Mouse (Mus musculus): ENCODE measurements around the gene Ranbp10. TPM values are rescaled to one million over a fixed set of nuclear protein-coding genes. Genes with fewer than 3 reads are reported as not detected.

The Ranbp10 gene
- 14.6 and 15.2 TPM in 2 replicates for polyA plus RNA-seq (2016; fragmentation: Nextera tagmentation; extraction: Ambion mirVana)

DNA sequence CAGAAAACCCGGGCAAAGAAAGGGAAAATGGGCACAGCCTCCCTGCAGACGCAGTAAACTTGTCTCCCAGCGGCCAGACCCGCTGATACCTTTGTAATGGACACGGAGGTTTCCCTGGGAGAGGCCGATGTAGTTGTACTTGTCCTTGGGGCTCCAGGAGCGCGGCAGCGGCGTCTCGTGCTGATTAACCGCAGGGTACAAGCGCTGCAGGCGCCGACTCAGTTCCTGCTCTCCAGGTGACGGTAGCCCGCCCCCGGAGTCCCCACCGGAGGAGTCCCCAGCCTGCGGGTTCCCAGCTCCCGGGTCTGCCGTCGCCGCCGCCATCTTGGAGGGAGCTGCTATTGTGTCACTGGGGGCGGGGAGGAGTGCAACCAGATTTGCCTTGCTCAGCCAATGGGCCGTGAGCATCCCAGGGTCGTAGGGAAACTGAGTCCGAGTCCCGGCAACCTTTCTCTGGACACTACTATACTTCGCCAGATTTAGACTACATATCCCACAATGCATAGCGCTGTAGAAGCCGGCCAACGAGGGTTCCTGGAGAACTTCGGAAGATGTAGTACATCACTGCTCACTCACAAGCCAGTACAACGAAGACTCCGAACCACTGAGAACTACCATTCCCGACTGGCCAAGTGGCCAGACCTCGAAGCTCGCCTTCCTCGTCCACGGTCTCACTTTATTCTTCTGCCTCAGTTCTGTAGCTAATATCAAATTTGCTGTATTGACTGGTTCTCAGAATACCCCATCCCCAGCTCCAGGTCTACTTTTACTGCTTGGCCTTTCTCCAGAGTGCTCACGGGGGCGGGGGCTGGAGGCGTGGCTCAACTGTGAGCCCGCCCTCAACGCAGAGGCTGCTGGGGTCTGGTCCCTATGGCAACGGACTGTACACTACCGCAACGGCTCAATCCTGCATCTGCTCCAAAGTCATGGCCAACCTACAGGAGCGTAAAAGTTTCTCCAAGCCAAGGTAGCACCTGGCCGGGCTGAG, at the start of gene Ranbp10, which contains the start of gene Tsnaxip1:
Gene Ranbp10 (minus strand): TSS at position 490 of the 988 bp plus-strand sequence.
Gene Tsnaxip1 (plus strand): TSS at position 871 of the 988 bp plus-strand sequence.
- under 1% methylated on average over 52 of the region's 52 CpGs for WGBS
- Histone ChIP-seq H3K27me3 (replicated peaks) (no peaks in the 10 kb centered on the region), H3K9me3 (no peaks in the 10 kb centered on the region), H3K4me2 (replicated peaks) (peak within 1 kb of the TSS; percentile 96), H3K9ac (peak within 1 kb of the TSS; percentile 78), H3K4me1 (peaks cover 16% of the 10 kb centered on the region), H3K27ac (0 out of 2 replicates have a peak within 1 kb of the TSS, but pooled peaks have one; percentile 21), H3K36me3 (peaks cover 21% of the 10 kb centered on the region), H3K4me3 (peak within 1 kb of the TSS; percentile 79)
- ATAC-seq (ENCODE audit: low FRiP score, low read depth): peak; percentile 99

DNA sequence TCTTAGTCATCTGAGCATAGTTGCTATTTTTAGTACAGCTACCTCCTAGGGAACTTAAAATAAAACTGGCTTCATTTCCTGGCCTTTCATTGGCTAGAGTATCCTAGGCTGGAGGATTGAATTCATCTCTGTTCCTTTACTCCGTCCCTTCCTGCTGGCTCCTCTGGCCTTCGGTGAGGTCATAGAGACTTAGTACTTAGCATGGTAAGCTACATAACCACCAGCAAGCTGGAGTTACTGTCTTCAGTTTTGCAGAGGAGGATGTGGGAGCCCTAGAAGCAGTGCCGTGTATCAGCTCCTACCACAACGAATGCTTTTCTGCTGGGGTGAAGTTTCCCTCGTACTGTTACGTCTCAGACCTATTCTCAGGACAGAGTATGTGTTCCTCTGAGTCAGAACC, 47.2 kb upstream of the Ranbp10 start:
- no peaks in the 10 kb centered on the region for H3K4me1 ChIP-seq
- no peak overlapping the region for H3K9ac ChIP-seq
- WGBS: 91% methylated on average over 6 of the region's 6 CpGs
- no peak for ATAC-seq (ENCODE audit: low FRiP score, low read depth)
- no peaks in the 10 kb centered on the region for H3K9me3 ChIP-seq
- H3K4me3 ChIP-seq: no peak overlapping the region
- H3K27me3 ChIP-seq (replicated peaks): no peaks in the 10 kb centered on the region
- no peak overlapping the region for H3K4me2 ChIP-seq (replicated peaks)
- H3K27ac ChIP-seq: no peak overlapping the region
- peaks cover 67% of the 10 kb centered on the region for H3K36me3 ChIP-seq

DNA sequence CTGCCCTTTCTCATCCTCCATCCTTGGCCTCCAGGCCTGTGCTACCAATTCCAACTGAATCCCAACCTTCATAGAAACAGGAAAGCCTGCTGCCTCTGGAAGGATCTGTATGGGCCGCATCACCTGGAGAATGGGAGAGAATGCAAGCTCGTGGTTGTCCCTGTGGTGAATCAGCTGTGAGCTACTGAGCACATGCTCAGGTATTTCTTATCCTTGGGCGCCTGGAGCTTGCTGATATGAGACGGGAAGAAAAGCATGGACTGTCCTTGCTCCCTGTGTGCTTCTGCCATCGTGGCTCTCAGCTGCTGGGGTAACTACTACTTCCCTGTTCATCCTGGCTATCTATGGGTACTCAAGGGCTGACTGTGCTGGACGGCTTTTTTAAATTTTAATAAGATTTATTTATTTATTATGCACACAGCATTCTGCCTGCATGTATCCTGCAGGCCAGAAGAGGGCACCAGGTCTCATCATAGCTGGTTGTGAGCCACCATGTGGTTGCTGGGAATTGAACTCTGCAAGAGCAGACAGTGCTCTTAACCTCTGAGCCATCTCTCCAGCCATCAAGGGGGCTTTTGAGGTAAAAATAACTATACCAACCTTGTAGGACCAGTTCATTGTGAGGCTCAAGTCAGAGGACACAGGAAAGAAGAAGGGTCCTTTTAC, 39.3 kb upstream of the Ranbp10 start:
- Histone ChIP-seq H3K36me3 (peaks cover 47% of the 10 kb centered on the region), H3K9me3 (no peaks in the 10 kb centered on the region), H3K27ac (no peak overlapping the region), H3K9ac (no peak overlapping the region), H3K27me3 (replicated peaks) (no peaks in the 10 kb centered on the region), H3K4me2 (replicated peaks) (no peak overlapping the region), H3K4me3 (no peak overlapping the region), H3K4me1 (peaks cover 22% of the 10 kb centered on the region)
- no peak for ATAC-seq (ENCODE audit: low FRiP score, low read depth)
- WGBS: 85% methylated on average over 6 of the region's 6 CpGs

DNA sequence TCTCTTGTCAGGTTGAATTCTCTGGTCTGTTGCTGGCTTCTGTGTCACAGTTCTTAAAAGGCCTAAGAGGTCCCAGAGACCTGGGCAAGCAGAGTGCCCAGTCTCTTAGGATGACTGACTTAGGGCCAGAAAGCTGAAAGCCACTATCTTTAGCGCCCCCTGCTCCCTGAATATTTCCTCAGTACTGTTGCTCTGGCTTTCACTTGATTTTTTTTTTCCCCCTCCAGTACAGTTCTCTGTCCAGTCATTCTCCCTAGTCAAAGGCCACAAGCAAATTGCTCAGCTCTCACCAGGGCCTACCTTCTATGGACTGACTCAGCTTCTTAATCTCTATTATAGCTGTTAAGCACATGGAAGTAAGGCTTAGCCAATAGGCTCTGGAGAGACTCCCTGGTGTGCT, 34.8 kb upstream of the Ranbp10 start:
- 14% methylated on average over 1 of the region's 1 CpGs for WGBS
- no peak for ATAC-seq (ENCODE audit: low FRiP score, low read depth)
- no peak overlapping the region for H3K27ac ChIP-seq
- H3K4me3 ChIP-seq: peak overlapping the region; percentile 97
- H3K4me2 ChIP-seq (replicated peaks): peak overlapping the region; percentile 87
- no peaks in the 10 kb centered on the region for H3K9me3 ChIP-seq
- no peaks in the 10 kb centered on the region for H3K27me3 ChIP-seq (replicated peaks)
- peaks cover 16% of the 10 kb centered on the region for H3K36me3 ChIP-seq
- H3K9ac ChIP-seq: peak overlapping the region; percentile 98
- peaks cover 50% of the 10 kb centered on the region for H3K4me1 ChIP-seq

DNA sequence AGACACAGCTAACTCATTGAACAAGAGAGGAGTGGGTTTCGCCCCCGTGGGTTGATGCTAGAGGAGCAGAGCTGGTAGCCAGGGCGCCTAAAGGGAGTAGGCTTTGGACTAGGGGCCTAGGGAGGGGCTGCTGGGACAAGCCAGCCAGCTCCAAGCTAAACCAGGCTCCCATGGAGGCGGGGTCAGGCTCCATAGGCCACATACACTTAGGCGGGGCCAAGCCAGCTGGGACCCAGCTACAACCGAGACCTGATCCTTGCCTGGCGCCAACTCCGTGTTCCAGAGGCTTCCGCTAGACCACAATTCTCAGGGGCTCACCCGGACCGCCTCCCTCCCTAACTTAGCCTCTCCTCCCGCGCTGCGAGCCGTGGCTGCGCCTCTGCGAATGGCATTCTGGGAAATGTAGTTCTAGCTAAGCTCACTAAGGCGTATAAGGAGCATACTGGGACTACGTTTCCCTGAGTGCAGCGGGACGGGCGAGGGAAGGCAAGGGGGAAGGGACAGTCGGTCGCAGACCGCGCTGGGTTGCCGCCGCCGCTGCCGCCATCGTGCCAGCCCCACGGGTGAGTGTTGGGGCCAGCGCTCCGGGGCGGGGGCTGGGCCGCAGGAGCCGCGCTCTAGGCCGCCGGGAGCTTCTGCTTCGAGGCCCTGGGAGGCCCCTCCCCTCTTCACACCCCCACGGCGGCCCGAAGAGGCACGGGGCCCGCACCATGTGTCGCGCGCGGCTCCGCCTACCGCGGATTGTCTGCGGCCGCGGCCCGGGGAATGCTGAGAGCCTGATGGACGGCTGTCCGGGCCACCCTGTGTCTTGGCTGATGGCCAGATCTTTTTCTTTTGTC, 33.2 kb upstream of the Ranbp10 start, which contains the start of gene Nutf2:
Gene Nutf2 (plus strand): TSS at position 438 of the 839 bp plus-strand sequence.
- peak within 1 kb of the TSS; percentile 97 for H3K4me3 ChIP-seq
- H3K9me3 ChIP-seq: no peaks in the 10 kb centered on the region
- peaks cover 64% of the 10 kb centered on the region for H3K4me1 ChIP-seq
- H3K27me3 ChIP-seq (replicated peaks): no peaks in the 10 kb centered on the region
- H3K27ac ChIP-seq: peak within 1 kb of the TSS; percentile 72
- under 1% methylated on average over 58 of the region's 59 CpGs for WGBS
- peak within 1 kb of the TSS; percentile 87 for H3K4me2 ChIP-seq (replicated peaks)
- H3K36me3 ChIP-seq: peaks cover 7% of the 10 kb centered on the region
- ATAC-seq (ENCODE audit: low FRiP score, low read depth): peak; percentile 97
- peak within 1 kb of the TSS; percentile 98 for H3K9ac ChIP-seq

DNA sequence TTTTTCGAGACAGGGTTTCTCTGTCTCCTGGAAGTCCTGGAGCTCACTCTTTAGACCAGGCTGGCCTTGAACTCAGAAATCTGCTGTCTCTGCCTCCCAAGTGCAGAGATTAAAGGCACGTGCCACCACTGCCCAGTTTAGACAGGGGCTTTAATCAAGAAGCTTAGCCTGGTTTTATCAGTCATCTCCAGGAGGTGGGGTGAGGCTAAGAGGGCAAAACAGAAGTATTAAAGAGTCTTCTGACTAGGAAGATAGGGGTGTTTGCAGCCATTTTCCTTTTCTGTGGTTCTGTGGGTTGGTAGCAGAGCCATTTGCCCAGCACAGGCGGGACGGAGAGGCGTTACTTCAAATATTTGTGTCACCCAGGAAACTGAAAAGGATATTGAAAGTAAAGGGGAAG, 32.2 kb upstream of the Ranbp10 start:
- H3K27me3 ChIP-seq (replicated peaks): no peaks in the 10 kb centered on the region
- H3K9ac ChIP-seq: no peak overlapping the region
- no peak overlapping the region for H3K4me3 ChIP-seq
- no peak for ATAC-seq (ENCODE audit: low FRiP score, low read depth)
- H3K4me1 ChIP-seq: peaks cover 63% of the 10 kb centered on the region
- no peaks in the 10 kb centered on the region for H3K9me3 ChIP-seq
- 78% methylated on average over 5 of the region's 5 CpGs for WGBS
- H3K27ac ChIP-seq: no peak overlapping the region
- H3K36me3 ChIP-seq: peaks cover 7% of the 10 kb centered on the region; the same call in 1 of the 2 replicates
- peak overlapping the region; percentile 87 for H3K4me2 ChIP-seq (replicated peaks)

DNA sequence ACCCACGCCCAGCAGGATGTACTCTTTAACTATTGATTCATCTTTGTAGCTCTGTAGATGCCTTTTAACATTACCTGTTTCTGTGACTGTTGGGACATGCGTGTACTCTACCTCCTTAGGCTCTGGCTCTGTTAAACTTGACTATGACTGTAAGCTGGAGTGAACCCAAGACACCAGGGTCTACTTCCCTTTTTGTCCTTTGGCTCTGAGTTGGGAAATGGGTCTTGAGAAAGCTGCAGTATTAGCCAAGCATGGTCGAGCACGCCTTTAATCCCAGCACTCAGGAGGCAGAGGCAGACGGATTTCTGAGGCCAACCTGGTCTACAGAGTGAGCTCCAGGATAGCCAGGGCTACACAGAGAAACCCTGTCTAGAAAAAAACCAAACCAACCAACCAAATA, 31.3 kb upstream of the Ranbp10 start:
- H3K9ac ChIP-seq: no peak overlapping the region
- H3K27me3 ChIP-seq (replicated peaks): no peaks in the 10 kb centered on the region
- no peak overlapping the region for H3K27ac ChIP-seq
- H3K4me3 ChIP-seq: no peak overlapping the region
- H3K4me1 ChIP-seq: peaks cover 56% of the 10 kb centered on the region
- WGBS: 91% methylated on average over 5 of the region's 5 CpGs
- H3K4me2 ChIP-seq (replicated peaks): no peak overlapping the region
- peaks cover 7% of the 10 kb centered on the region; the same call in 1 of the 2 replicates for H3K36me3 ChIP-seq
- no peaks in the 10 kb centered on the region for H3K9me3 ChIP-seq
- no peak for ATAC-seq (ENCODE audit: low FRiP score, low read depth)

DNA sequence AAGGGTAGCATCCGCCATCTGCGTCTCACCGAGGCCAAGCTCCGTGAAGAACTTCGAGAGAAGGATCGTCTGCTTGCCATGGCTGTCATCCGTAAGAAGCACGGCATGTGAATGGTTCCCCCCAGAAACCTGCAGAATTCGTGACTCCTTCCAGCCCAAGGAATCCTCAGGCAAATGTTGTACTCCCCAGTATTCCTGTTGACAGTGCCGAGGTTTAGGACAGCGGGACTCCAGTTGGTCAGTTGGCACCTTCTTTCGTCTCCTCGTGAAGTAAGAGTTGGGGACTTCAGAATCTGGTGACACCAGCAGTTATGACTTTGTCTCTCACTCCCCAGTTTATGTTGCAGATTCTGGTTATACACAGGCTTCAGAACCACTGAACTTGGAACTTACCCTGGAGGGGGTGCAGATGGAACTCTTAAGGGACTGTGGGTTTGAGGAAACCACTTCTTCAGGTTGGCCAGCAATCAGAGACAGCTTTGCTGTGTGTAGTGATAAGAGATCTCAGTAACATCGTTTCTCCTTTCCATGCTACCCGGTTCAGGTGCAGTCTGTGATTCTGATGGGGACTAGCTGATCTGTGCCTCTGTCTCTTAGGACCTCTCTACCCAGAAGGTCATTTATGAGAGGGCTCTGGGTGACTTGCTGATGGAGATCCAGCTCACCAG, 29.2 kb upstream of the Ranbp10 start:
- 28% methylated on average over 15 of the region's 15 CpGs for WGBS
- Histone ChIP-seq H3K4me3 (peak overlapping the region; percentile 80), H3K36me3 (peaks cover 7% of the 10 kb centered on the region; the same call in 1 of the 2 replicates), H3K27ac (0 out of 2 replicates have a peak overlapping the region, but pooled peaks have one; percentile 78), H3K4me2 (replicated peaks) (peak overlapping the region; percentile 95), H3K27me3 (replicated peaks) (no peaks in the 10 kb centered on the region), H3K9me3 (no peaks in the 10 kb centered on the region), H3K9ac (peak overlapping the region; percentile 85), H3K4me1 (peaks cover 41% of the 10 kb centered on the region)
- ATAC-seq (ENCODE audit: low FRiP score, low read depth): no peak

DNA sequence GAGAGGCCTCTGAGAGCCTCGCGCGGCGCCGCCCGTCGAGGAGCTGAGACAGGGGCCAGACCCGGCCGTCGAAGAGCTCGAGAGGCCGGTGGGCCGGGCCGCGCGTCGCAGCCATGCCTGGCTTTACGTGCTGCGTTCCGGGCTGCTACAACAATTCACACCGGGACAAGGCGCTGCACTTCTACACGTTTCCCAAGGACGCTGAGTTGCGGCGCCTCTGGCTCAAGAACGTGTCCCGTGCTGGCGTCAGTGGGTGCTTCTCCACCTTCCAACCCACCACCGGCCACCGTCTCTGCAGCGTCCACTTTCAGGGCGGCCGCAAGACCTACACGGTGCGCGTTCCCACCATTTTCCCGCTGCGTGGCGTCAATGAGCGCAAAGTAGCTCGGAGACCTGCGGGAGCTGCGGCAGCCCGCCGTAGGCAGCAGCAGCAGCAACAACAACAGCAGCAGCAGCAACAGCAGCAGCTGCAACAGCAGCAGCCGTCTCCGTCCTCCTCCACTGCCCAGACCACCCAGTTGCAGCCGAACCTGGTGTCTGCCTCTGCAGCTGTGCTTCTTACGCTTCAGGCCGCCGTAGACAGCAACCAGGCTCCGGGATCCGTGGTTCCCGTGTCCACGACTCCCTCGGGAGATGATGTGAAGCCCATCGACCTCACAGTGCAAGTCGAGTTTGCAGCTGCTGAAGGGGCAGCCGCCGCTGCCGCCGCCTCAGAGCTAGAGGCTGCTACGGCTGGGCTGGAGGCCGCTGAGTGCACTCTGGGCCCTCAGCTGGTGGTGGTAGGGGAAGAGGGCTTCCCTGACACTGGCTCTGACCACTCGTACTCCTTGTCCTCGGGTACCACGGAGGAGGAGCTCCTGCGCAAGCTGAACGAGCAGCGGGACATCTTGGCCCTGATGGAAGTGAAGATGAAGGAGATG, 28.4 kb upstream of the Ranbp10 start:
- Histone ChIP-seq H3K27me3 (replicated peaks) (no peaks in the 10 kb centered on the region), H3K4me1 (peaks cover 42% of the 10 kb centered on the region), H3K4me2 (replicated peaks) (peak overlapping the region; percentile 95), H3K9ac (peak overlapping the region; percentile 85), H3K27ac (peak overlapping the region; percentile 78), H3K36me3 (peaks cover 7% of the 10 kb centered on the region; the same call in 1 of the 2 replicates), H3K4me3 (peak overlapping the region; percentile 80), H3K9me3 (no peaks in the 10 kb centered on the region)
- under 1% methylated on average over 71 of the region's 71 CpGs for WGBS
- peak; percentile 11 for ATAC-seq (ENCODE audit: low FRiP score, low read depth)

DNA sequence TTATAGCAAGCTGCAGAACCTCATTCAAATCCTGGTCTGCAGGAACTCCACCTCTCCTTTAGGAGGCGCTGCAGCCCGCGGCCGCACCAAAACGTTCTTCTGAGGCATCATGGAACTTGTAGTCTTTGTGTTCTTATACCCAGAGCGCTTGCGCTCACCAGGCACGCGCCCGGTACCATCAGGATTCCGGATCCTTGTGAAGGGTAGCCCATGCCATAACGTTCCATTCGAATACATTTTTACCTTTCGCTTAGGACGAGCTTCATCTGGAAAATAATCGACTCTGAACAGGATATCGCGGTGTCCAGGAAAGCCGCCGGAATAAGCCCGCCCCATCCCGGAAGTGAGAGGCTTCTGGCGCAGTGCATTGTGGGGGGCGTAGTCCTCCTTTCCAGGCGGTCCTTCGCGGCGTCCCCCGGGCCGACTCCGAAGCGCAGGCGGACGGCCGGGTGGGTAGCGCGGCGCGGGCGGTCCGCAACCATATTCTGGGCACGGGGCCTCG, 27.6 kb upstream of the Ranbp10 start, which contains the start of gene Thap11:
Gene Thap11 (plus strand): TSS at position 418 of the 502 bp plus-strand sequence.
- H3K4me3 ChIP-seq: peak within 1 kb of the TSS; percentile 80
- under 1% methylated on average over 43 of the region's 43 CpGs for WGBS
- no peaks in the 10 kb centered on the region for H3K9me3 ChIP-seq
- peaks cover 7% of the 10 kb centered on the region; the same call in 1 of the 2 replicates for H3K36me3 ChIP-seq
- H3K27me3 ChIP-seq (replicated peaks): no peaks in the 10 kb centered on the region
- H3K27ac ChIP-seq: peak within 1 kb of the TSS; percentile 78
- peak within 1 kb of the TSS; percentile 85 for H3K9ac ChIP-seq
- ATAC-seq (ENCODE audit: low FRiP score, low read depth): peak; percentile 95
- peaks cover 42% of the 10 kb centered on the region for H3K4me1 ChIP-seq
- H3K4me2 ChIP-seq (replicated peaks): peak within 1 kb of the TSS; percentile 95

Data from neural tube, embryonic 12.5 days (tissue).